Mouse (Mus musculus) left cerebral cortex, adult 18-20 months (tissue): ENCODE data around the gene Reg4. TPM values are rescaled to one million over a fixed set of nuclear protein-coding genes. Genes with fewer than 3 reads are reported as not detected.
A peak's percentile ranks its signal among the peaks of the same experiment; 100 is the strongest.

Experiments used
- DNase-seq, 2 experiments: peaks; one replicate each; pipeline ENCODE4 v3.0.0; 2021 to 2022; ENCODE audit warnings: low spot score in 2 of 2, mixed read lengths in 1 of 2
- total RNA-seq, 2 experiments: library from RNA; stranded (reverse); gene quantifications; 2 replicates each; pipeline ENCODE4 v1.2.3; 2021

The Reg4 gene
- total RNA-seq, 2 experiments from 2014 or later, result not detected

DNA sequence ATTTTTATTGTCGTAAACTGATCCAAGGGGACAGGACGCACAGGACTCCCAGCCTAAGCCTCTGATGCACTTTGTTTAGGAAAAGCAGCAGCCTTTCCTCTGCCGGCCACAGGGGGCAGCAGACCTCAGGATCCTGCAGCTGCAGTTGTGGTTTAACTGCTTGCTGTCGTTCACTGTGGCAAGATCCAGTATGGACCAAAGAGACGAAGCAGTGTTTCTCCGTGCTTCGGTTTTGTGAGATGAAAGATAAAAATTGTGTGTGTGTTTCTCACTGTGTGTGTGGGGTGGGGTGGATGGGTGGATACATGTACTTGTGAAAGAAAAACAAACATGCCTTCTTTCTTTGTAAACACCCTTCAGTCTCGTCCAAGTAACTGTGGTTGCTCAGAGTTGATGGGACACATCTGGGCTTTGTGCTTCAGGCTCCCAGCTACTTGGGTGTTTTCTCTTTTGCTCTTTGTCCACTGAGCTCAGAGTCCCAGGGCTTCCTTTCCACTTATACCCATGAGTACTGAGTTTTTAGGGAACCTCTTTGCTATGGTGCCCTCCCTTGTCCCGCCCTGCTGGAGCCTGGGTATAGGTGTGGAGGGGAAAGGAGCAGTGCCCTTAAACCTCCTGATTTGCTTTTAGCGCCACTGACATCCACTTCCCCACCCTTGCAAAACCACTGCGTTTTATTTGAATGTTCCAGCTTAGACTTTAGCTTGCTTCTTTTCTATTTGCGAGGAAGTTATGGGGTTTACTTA lies 59.1 kb downstream of the Reg4 start:
- peak; percentile 43 to 46 for DNase-seq

DNA sequence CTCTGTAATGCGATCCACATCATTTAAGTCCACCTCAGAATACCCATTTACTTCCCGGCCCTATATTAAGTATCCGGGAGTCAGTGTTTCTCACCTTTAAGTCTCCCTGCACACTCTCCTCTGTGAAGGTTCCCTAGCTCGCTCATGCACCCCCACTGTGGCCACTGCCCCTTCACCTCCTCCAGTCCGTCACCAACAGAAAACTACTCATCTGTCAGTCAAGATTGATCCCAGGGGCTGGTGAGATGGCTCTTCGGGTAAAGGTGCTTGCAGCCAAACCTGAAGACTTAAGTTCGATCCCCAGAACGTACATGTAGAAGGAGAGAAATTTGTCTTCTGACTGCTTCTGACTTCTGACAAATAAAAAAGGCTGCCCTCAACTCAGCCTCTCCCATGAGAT lies 60.5 kb downstream of the Reg4 start:
- no peak for DNase-seq

DNA sequence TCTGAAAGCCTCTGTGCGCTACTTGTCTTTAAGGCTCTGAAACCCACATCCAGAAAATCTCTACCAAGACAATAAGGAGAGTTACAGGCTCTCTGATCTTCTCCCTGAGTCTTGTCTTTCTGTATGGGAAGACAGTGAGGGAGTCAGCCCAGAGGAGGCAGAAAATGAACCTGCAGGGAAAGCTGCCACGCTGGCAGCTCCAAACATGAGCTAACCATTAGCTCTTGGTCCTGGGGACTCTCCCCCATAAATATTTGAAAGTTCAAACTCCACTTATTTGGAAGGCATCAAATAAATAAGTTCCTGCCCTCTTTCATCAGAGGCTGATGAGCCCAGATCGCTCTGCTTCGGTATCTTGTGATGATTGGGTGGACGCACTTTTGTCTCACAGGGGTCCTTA lies 61.2 kb downstream of the Reg4 start:
- no peak for DNase-seq

Other genes starting within 250 kb of the Reg4 start
- gene Notch2, start 208.6 kb upstream of the Reg4 start, total RNA-seq, result 10 to 100 TPM; 13.0 to 15.7 TPM
- gene Adam30, start 61.5 kb upstream of the Reg4 start, total RNA-seq, result not detected
- gene Hmgcs2, start 58.3 kb downstream of the Reg4 start, total RNA-seq, result 1 to 10 TPM; 5.2 to 6.4 TPM
- 10 to 100 TPM; 48.5 to 56.6 TPM for gene Phgdh, start 117.8 kb downstream of the Reg4 start, total RNA-seq
- 10 to 100 TPM; 29.5 to 30.1 TPM for gene Zfp697, start 160.3 kb downstream of the Reg4 start, total RNA-seq
- gene Gm4450, start 235.0 kb downstream of the Reg4 start, total RNA-seq, result not detected